Mouse (Mus musculus) lung, adult 2 months (tissue): ENCODE results near the gene Prrg3.

ENCODE experiments used
- CTCF ChIP-seq: fragments of 200-500 bp; IDR thresholded peaks from 2 replicates; pipeline ENCODE4 v1.5.1; 2011; ENCODE audit warnings: mild to moderate bottlenecking, low read length, control low read depth; ENCODE audit not compliant: insufficient read depth
- POLR2A ChIP-seq: fragments of 200-500 bp; IDR thresholded peaks from 2 replicates; pipeline ENCODE4 v1.6.1; 2011; ENCODE audit warnings: low read depth, mild to moderate bottlenecking, control low read depth, low read length, borderline replicate concordance; ENCODE audit errors: extremely low read depth

DNA sequence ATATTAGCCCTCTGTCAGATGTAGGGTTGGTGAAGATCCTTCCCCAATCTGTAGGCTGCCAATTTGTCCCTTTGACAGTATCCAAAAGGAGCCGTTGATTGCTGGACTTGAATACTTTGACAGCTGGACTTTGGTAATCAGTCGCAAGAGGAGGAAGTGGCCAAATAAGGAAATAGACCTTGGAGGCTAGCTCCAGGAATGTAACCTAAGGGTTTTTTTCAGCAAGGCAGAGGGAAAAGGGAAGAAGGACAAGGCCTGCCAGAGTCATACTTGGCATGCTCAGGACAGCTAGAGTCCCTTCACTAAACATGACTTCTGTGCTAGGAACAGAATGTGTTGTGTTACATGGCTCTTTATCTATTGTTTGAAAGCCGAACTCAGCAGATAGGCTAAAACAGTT lies 18.0 kb downstream of the Prrg3 start:
- TF ChIP-seq CTCF (no peak), POLR2A (no peak)
